Mouse (Mus musculus): ENCODE data around the gene Clec4b2.

DNA sequence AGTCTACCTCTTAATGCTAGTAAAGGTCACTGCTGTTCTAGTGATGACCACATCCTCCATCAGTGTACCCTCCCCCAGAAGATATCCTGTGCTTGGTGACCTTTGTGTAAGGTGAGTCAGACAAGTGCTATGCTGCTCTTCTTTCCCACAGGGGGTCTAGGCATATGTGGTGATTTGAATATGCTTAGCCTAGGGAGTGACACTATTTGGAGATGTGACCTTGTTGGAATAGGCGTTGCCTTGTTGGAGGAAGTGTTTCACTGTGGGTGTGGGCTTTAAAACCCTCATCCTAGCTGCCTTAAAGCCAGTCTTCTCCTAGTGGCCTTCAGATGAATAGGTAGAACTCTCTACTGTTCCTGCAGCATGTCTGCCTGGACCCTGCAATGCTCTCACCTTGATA is 39.0 kb downstream of the Clec4b2 start:
- TF ChIP-seq CTCF (IDR thresholded peaks at IDR 0.05; ENCODE audit: borderline replicate concordance, insufficient read depth, low read length): no peak
- no peak for TF ChIP-seq POLR2A (IDR thresholded peaks at IDR 0.05; ENCODE audit: low read depth, low read length)

All from embryonic fibroblast, embryonic 13.5 days (primary cell).